Mouse (Mus musculus): ENCODE data around the gene Fgfr2. TPM values are rescaled to one million over a fixed set of nuclear protein-coding genes. Genes with fewer than 3 reads are reported as not detected.

Gene Fgfr2
- polyA plus RNA-seq, 1 experiment from 2014 or later = 17.2 TPM

DNA sequence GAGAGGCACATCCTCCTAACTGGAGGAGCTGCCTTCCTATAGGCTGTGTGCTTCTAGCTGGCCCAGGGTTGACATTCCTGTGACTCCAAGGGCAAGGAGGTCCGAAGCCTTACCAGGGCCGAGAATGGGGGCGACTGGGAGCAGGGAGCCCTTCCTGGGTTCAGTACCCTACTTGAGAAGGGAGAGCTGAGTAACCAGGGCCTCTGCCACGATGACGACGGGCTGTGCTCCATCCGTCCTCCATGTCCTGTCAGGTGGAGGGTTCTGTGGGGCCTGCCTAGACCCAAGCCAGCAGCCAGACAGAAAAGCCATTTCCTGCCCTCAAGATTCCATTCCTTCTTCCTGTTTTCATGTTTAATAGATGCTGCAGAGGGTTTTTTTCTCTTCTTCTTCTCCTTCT is 463.5 kb downstream of the Fgfr2 start:
- WGBS = 59% methylated on average over 7 of the region's 7 CpGs
- no peak overlapping the region for H3K9ac ChIP-seq
- H3K27me3 ChIP-seq = no peaks in the 10 kb centered on the region
- peaks cover 62% of the 10 kb centered on the region for H3K4me1 ChIP-seq (replicated peaks)
- H3K9me3 ChIP-seq (replicated peaks) = no peaks in the 10 kb centered on the region
- no peak for ATAC-seq (replicated peaks; ENCODE audit: insufficient number of reproducible peaks, insufficient read depth, low FRiP score, low read depth)
- peak overlapping the region; percentile 55 for H3K27ac ChIP-seq
- no peaks in the 10 kb centered on the region for H3K36me3 ChIP-seq
- no peak overlapping the region for H3K4me3 ChIP-seq
- H3K4me2 ChIP-seq = no peak overlapping the region

DNA sequence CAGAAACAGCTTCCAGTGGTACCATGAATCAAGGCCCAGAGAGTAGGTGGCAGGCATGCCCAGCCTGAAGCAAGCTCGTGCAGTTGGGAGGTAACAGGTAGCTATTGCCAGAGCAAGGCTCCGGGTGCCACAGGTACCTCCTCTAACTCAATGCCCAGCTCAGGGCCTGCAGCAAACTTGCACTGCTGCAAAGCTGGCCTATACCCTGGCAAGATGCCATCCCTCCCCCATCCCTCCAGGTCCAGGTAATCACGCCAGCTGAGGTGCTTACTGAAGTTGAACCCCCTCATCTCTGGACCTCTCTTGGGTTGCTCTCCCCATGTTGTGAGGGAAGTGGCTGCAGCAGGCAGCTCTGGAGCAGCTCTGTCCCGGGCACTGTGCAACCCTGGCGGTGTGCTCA is 464.5 kb downstream of the Fgfr2 start:
- no peak overlapping the region for H3K4me3 ChIP-seq
- H3K9ac ChIP-seq = no peak overlapping the region
- peak overlapping the region; percentile 59 for H3K27ac ChIP-seq
- no peak overlapping the region for H3K4me2 ChIP-seq
- H3K4me1 ChIP-seq (replicated peaks) = peaks cover 67% of the 10 kb centered on the region
- no peak for ATAC-seq (replicated peaks; ENCODE audit: insufficient number of reproducible peaks, insufficient read depth, low FRiP score, low read depth)
- 75% methylated on average over 5 of the region's 5 CpGs for WGBS
- H3K36me3 ChIP-seq = no peaks in the 10 kb centered on the region
- no peaks in the 10 kb centered on the region for H3K27me3 ChIP-seq
- no peaks in the 10 kb centered on the region for H3K9me3 ChIP-seq (replicated peaks)

DNA sequence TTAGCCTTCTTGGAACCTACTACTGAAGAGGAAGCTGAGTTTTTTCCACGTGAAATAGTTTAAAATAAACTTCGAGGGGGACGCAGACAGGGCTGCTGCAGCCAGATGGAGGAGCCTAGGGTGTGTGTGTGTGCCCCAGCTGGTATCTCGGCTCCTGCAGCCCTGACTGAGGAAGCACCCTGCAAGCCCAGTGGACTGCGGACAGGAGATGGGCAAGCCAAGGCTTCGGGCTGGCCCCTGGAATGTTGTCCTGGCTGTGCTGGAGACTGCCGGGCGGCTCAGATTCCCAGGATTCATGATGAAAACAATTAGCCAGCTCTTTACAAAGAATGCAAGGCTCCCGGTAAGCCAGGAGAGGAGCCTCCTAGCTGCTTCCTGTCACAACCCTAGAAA is 465.1 kb downstream of the Fgfr2 start:
- H3K9me3 ChIP-seq (replicated peaks) = no peaks in the 10 kb centered on the region
- no peaks in the 10 kb centered on the region for H3K27me3 ChIP-seq
- H3K9ac ChIP-seq = no peak overlapping the region
- 12% methylated on average over 9 of the region's 9 CpGs for WGBS
- H3K4me3 ChIP-seq = no peak overlapping the region
- no peaks in the 10 kb centered on the region for H3K36me3 ChIP-seq
- peaks cover 67% of the 10 kb centered on the region for H3K4me1 ChIP-seq (replicated peaks)
- ATAC-seq (replicated peaks; ENCODE audit: insufficient number of reproducible peaks, insufficient read depth, low FRiP score, low read depth) = peak; percentile 27; the same call in 1 of the 2 replicates
- no peak overlapping the region for H3K4me2 ChIP-seq
- peak overlapping the region; percentile 59 for H3K27ac ChIP-seq

DNA sequence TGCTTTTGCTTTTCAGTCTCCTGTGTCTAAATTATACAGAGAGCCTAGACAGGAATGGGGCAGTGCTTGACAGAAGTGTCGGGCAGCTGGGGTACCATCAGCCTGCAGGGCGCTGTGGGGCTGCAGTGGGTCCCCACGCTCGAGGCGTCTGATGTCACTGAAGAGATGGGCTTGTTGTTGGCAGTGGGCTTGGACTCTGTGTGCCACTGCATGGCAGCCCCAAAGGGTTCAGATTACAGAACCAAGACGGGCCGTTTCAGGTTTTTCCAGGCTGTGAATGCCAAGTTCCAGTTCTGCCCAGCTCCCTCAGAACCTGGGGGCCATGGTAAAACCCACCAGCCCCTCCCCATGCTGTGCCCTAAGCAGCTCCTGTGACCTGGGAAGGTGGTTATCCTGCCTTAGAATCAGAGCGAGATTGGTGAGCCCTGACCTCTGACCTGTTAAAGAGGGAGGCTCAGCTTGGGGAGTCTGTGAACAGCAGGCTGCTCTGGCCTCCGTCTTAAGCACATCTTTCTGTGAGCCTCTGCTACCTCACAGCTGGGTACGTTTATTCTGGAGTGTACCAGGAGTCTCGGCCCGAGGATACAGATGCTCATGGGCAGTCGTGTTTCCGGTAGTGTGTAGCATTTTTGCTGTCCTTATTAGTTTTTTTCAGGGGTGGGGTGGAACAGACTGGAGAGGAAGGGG is 465.6 kb downstream of the Fgfr2 start:
- Histone ChIP-seq H3K9ac (no peak overlapping the region), H3K4me2 (no peak overlapping the region), H3K4me1 (replicated peaks) (peaks cover 66% of the 10 kb centered on the region), H3K27ac (peak overlapping the region; percentile 59), H3K27me3 (no peaks in the 10 kb centered on the region), H3K9me3 (replicated peaks) (no peaks in the 10 kb centered on the region), H3K4me3 (no peak overlapping the region), H3K36me3 (no peaks in the 10 kb centered on the region)
- WGBS = 54% methylated on average over 14 of the region's 14 CpGs
- no peak for ATAC-seq (replicated peaks; ENCODE audit: insufficient number of reproducible peaks, insufficient read depth, low FRiP score, low read depth)

DNA sequence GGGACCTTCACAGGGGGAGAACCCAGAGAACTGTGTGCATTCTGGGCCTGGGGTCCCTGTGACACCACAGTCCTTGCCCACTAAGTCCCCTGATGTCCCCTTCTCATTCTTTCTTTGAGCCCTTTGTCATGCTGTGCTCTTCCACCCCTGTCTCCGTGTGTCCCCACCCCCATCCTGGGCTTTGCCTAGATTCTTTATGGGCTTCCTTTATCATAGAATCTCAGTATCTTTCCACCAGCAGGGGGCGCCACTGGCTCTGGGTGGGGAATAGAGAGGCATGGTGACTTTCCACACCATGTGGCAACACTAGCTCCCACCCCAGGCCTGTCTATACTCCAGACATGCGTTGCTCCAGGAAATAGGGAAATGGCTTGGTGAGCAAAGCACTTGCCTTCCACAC is 466.6 kb downstream of the Fgfr2 start:
- peak; percentile 37; the same call in 1 of the 2 replicates for ATAC-seq (replicated peaks; ENCODE audit: insufficient number of reproducible peaks, insufficient read depth, low FRiP score, low read depth)
- WGBS = 3% methylated on average over 3 of the region's 3 CpGs

DNA sequence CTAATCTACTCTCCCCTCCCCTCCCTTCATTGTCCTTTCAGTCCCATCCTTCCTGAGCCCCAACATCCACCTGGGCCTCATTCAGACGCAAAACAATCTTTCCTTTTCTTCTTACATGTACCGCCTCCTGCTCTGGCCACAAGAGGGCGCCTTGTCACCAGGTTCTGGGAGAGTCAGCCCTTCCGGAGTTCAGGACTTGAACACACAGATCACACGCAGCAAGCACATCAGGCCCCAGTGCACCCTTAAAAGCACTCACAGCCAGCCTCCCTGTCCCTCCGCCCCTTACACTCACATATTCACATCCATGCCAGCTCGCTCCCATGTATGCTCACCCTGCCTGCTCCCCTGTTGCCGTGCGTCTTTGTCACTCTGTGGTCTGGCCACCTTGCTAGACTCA is 467.1 kb downstream of the Fgfr2 start:
- H3K4me2 ChIP-seq = no peak overlapping the region
- 0 out of 2 replicates have a peak, but pooled peaks have one; percentile 38 for ATAC-seq (replicated peaks; ENCODE audit: insufficient number of reproducible peaks, insufficient read depth, low FRiP score, low read depth)

More for the DNA sequence above, 466.6 kb downstream of the Fgfr2 start:
- Histone ChIP-seq H3K4me3 (no peak overlapping the region), H3K36me3 (no peaks in the 10 kb centered on the region), H3K27ac (peak overlapping the region; percentile 45), H3K9ac (no peak overlapping the region), H3K4me1 (replicated peaks) (peaks cover 57% of the 10 kb centered on the region), H3K4me2 (no peak overlapping the region), H3K9me3 (replicated peaks) (no peaks in the 10 kb centered on the region), H3K27me3 (no peaks in the 10 kb centered on the region)

DNA sequence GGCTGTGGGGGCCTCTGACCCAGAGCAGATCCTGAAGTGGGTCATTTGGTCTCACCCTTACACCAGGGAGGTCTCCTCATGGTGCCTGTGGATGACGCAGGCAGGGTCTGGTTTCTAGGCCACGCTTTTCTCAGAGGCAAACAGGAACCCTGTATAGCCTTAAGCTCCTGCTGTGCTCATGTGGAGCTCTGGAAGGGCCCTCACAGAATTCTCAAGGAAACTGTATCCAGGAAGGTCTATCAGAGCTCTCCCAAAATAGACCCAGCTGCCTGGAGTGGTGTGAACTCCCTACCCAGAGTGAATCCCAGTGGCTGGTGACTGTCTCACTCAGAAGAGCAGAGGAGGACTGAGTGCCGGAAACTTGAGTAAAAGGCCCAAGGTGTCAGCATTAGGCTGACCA is 468.7 kb downstream of the Fgfr2 start:
- Histone ChIP-seq H3K27me3 (no peaks in the 10 kb centered on the region), H3K27ac (peak overlapping the region; percentile 29; the same call in 1 of the 2 replicates), H3K9me3 (replicated peaks) (no peaks in the 10 kb centered on the region), H3K4me3 (no peak overlapping the region), H3K4me2 (no peak overlapping the region), H3K9ac (0 out of 2 replicates have a peak overlapping the region, but pooled peaks have one; percentile 30), H3K4me1 (replicated peaks) (peaks cover 38% of the 10 kb centered on the region), H3K36me3 (no peaks in the 10 kb centered on the region)
- WGBS = 71% methylated on average over 3 of the region's 3 CpGs
- no peak for ATAC-seq (replicated peaks; ENCODE audit: insufficient number of reproducible peaks, insufficient read depth, low FRiP score, low read depth)

More for the DNA sequence above, 467.1 kb downstream of the Fgfr2 start:
- Histone ChIP-seq H3K4me1 (replicated peaks) (peaks cover 52% of the 10 kb centered on the region), H3K27ac (peak overlapping the region; percentile 45), H3K27me3 (no peaks in the 10 kb centered on the region), H3K4me3 (no peak overlapping the region), H3K9ac (no peak overlapping the region), H3K36me3 (no peaks in the 10 kb centered on the region), H3K9me3 (replicated peaks) (no peaks in the 10 kb centered on the region)
- WGBS = 19% methylated on average over 9 of the region's 9 CpGs

DNA sequence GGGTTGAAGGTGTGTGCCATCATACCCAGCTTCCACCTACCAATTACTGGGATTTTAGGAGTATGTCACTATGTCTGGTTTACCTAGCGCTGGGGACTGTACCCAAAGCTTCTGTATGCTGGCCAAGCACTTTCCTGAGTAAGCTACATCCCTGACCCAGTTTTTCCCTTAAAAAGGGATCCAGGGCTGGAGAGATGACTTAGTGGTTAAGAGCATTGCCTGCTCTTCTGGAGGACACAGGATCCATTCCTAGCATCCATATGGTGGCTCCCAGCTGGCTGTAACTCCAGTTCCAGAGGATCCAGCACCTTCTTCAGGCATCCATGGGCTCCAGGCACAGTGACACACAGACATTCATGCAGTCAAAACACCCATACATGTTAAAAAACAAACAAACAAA is 476.6 kb downstream of the Fgfr2 start:
- WGBS = 90% methylated on average over 1 of the region's 1 CpGs
- ATAC-seq (replicated peaks; ENCODE audit: insufficient number of reproducible peaks, insufficient read depth, low FRiP score, low read depth) = no peak
- no peak overlapping the region for H3K27ac ChIP-seq
- no peaks in the 10 kb centered on the region for H3K9me3 ChIP-seq (replicated peaks)
- no peaks in the 10 kb centered on the region; the same call in 1 of the 2 replicates for H3K36me3 ChIP-seq
- no peak overlapping the region for H3K4me3 ChIP-seq
- H3K27me3 ChIP-seq = no peaks in the 10 kb centered on the region
- no peaks in the 10 kb centered on the region for H3K4me1 ChIP-seq (replicated peaks)
- H3K9ac ChIP-seq = no peak overlapping the region
- no peak overlapping the region for H3K4me2 ChIP-seq

DNA sequence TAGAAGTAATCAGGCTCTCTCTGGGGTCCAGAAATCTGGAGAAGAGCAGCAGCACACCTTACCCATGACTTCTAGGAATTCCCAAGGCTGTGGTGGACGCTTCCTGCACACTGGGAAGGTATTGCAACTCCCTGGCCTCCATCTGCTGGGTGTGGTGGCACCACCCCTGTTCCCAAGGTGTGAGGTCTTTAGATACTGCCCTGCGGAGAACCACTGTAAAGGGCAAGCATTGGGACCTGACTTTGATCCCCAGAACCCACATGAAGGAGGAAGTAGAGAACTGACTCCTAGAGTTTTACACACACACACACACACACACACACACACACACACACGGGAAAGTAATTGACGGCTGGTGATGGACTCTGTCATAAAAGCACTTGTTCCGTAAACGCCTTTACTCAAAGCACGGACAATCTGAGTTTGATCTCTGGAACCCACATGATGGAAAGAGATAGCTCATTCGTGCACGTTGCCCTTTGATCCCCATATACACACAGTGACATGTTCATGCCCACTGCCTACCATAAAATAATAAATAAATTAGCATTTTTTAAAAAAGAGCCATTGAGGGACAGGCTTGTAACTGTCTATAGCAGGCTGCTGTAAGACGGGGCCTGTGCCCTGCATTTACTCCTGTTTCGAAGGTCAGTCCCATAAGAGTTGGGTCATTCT is 478.4 kb downstream of the Fgfr2 start:
- no peak overlapping the region for H3K27ac ChIP-seq
- H3K27me3 ChIP-seq = no peaks in the 10 kb centered on the region
- ATAC-seq (replicated peaks; ENCODE audit: insufficient number of reproducible peaks, insufficient read depth, low FRiP score, low read depth) = no peak
- H3K4me2 ChIP-seq = no peak overlapping the region
- no peaks in the 10 kb centered on the region for H3K4me1 ChIP-seq (replicated peaks)
- H3K36me3 ChIP-seq = no peaks in the 10 kb centered on the region; the same call in 1 of the 2 replicates
- WGBS = 82% methylated on average over 11 of the region's 11 CpGs
- H3K4me3 ChIP-seq = no peak overlapping the region
- H3K9me3 ChIP-seq (replicated peaks) = no peaks in the 10 kb centered on the region
- H3K9ac ChIP-seq = no peak overlapping the region

DNA sequence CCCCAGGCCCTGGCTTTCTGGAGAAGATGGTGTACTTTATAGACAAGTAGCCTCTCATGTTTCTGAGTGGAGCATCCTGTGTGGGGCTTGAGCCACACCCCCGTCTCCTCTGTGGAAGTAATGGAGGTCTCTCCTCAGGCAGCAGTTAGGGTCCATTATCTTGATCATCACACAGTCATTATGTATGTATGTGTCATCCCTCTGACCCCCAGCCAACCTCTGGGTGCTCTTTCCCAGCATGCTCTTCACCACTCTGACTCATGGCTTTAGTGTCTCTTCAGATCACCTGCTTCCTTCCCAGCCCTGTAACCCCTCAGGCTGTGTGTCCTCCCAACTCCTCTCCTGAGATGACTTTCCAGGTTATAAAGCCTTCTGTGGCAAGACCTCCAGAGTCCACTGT is 481.5 kb downstream of the Fgfr2 start:
- WGBS = 100% methylated on average over 1 of the region's 1 CpGs
- Histone ChIP-seq H3K4me2 (no peak overlapping the region), H3K4me1 (replicated peaks) (no peaks in the 10 kb centered on the region), H3K9me3 (replicated peaks) (no peaks in the 10 kb centered on the region), H3K9ac (no peak overlapping the region), H3K36me3 (no peaks in the 10 kb centered on the region; the same call in 1 of the 2 replicates), H3K4me3 (no peak overlapping the region), H3K27me3 (no peaks in the 10 kb centered on the region), H3K27ac (no peak overlapping the region)
- no peak for ATAC-seq (replicated peaks; ENCODE audit: insufficient number of reproducible peaks, insufficient read depth, low FRiP score, low read depth)

DNA sequence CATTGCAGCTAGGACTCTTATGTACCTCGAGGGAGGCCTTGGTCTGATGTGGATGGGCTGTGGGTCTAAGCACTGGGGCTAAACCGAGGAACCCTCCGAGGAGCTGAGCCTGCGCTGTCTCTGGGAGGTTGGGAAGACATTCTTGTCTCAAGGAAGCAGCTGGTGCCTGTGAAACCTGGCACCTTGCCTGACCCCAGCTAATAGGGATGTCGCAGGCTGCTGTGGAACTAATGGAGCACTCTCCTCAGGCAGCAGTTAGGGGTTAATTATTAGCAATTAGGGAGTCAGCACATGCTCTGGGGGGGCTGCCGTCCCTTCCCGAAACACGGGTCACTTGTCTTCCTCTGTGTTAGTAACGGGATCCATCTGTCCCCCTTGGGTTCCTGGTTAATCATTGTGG is 482.2 kb downstream of the Fgfr2 start:
- Histone ChIP-seq H3K9ac (no peak overlapping the region), H3K4me2 (no peak overlapping the region), H3K4me1 (replicated peaks) (no peaks in the 10 kb centered on the region), H3K36me3 (no peaks in the 10 kb centered on the region; the same call in 1 of the 2 replicates), H3K27me3 (no peaks in the 10 kb centered on the region), H3K9me3 (replicated peaks) (no peaks in the 10 kb centered on the region), H3K27ac (no peak overlapping the region), H3K4me3 (no peak overlapping the region)
- WGBS = 44% methylated on average over 9 of the region's 9 CpGs
- ATAC-seq (replicated peaks; ENCODE audit: insufficient number of reproducible peaks, insufficient read depth, low FRiP score, low read depth) = no peak
